Mouse (Mus musculus): ENCODE data around the gene Vmn1r176. TPM values are rescaled to one million over a fixed set of nuclear protein-coding genes. Genes with fewer than 3 reads are reported as not detected.
"Not testable (repeated sequence)": the region's sequence is repeated elsewhere in the genome, so short reads cannot be mapped to it uniquely, and the experiment has no call there.

Vmn1r176 gene
- total RNA-seq (2021) = not detected

DNA sequence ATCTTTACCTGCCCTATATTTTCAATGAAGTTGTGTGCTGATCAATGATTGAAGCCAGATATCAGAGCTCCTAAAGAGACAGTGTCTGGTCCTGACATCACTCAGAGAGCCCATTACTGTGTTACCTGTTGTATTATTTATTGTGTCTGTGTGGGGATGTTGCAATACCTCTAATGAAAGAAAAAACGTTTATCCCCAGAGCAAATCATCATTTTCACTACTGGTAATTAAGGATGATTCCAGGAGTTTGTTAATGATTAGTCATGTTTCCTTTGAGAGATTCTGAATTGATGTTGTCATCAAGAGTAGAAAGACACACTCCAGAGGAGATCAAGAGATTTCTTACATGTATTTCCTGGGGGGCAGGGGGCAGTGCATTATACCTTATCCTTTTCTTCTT, at the start of gene Vmn1r176:
TSS of gene Vmn1r176 (minus strand) at position 101 of the 400 bp plus-strand sequence.
- DNase-seq = not testable (repeated sequence)

GRCm38 (mm10) chr7:23876918-23877317, 39.7 kb upstream of the Vmn1r176 start:
- DNase-seq = not testable (repeated sequence)

DNA sequence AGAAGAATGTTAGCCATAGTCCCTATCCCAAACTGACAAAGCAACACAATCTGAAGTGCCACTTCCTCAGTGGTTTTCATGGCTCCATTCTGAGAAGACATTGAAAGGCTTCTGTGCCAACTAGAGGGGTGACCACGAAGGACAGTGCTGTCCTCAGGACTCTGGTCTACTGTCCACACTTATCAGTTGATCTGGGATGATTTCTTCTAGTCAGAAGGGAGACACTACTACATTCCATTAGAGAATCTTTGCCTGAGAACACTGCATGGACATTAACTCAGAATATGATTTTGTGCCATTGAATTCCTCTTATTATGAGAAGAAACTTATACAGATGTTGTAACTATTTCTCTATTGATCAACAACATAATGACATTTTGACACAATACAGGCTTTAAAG, 29.2 kb upstream of the Vmn1r176 start, which contains the start of gene Vmn1r177:
TSS of gene Vmn1r177 (minus strand) at position 101 of the 400 bp plus-strand sequence.
- DNase-seq = not testable (repeated sequence)

DNA sequence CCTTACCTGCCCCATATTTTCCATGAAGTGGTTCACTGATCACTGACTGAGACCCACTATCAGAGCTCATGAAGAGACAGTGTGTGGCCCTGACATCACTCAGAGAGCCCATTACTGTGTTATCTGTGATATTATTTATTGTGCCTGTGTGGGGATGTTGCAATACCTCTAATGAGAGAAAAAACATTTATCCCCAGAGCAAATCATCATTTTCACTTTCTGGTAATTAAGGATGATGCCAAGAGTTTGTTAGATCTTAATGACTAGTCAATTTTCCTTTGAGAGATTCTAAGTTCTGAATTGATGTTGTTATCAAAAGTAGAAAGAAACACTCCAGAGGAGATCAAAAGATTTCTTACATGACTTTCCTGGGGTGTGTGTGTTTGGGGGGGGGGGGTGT, 26.6 kb downstream of the Vmn1r176 start, which contains the start of gene Vmn1r175:
TSS of gene Vmn1r175 (minus strand) at position 101 of the 400 bp plus-strand sequence.
- DNase-seq = not testable (repeated sequence)

DNA sequence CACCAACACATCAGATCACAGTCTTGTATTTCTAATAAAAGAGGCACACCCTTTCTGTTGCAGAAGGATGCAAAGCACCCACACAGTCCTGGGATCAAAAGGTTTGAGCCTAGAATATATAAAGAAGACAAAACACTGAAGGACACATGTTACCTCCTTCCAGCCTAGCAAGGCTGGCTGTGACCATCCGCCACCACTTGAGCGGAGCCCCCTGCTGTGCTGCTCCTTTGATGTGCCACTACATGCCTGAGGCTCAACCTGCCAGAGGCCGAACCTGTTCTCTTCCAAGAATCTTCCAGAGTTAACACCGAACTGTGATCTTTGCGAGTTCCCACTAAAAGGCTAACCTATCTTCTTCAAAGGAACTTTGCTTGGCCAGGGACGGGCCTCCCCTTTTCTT, 52.6 kb downstream of the Vmn1r176 start:
- DNase-seq = no peak

Other genes starting within 250 kb of the Vmn1r176 start
- not detected for gene Vmn1r170, start 231.2 kb downstream of the Vmn1r176 start, total RNA-seq (2021)
- not detected for gene Vmn1r171, start 206.7 kb downstream of the Vmn1r176 start, total RNA-seq (2021)
- not detected for gene Vmn1r172, start 179.1 kb downstream of the Vmn1r176 start, total RNA-seq (2021)
- gene Vmn1r173, start 136.7 kb downstream of the Vmn1r176 start, total RNA-seq (2021) = not detected
- gene Vmn1r174, start 85.1 kb downstream of the Vmn1r176 start, total RNA-seq (2021) = not detected
- gene Vmn1r175, start 26.7 kb downstream of the Vmn1r176 start, total RNA-seq (2021) = not detected
- gene Vmn1r177, start 29.1 kb upstream of the Vmn1r176 start, total RNA-seq (2021) = not detected
- gene Vmn1r178, start 54.6 kb upstream of the Vmn1r176 start, total RNA-seq (2021) = not detected
- not detected for gene Vmn1r179, start 89.6 kb upstream of the Vmn1r176 start, total RNA-seq (2021)
- gene Vmn1r180, start 113.3 kb upstream of the Vmn1r176 start, total RNA-seq (2021) = not detected
- gene Vmn1r181, start 137.2 kb upstream of the Vmn1r176 start, total RNA-seq (2021) = not detected
- gene V1rd19, start 164.3 kb upstream of the Vmn1r176 start, total RNA-seq (2021) = not detected
- not detected for gene Vmn1r183, start 215.9 kb upstream of the Vmn1r176 start, total RNA-seq (2021)
- 10 to 100 TPM; 43.3 to 44.5 TPM for gene Zfp180, start 244.6 kb upstream of the Vmn1r176 start, total RNA-seq (2021)

All from layer of hippocampus, postnatal 36 days (tissue).